Mouse (Mus musculus): Measurements from ENCODE around the gene Eif2s3x.
"Not testable (repeated sequence)": the region's sequence is repeated elsewhere in the genome, so short reads cannot be mapped to it uniquely, and the experiment has no call there.

The Eif2s3x gene

GRCm38 (mm10) chrX:94212597-94213321 is at the start of gene Eif2s3x:
Gene Eif2s3x (minus strand): TSS chrX:94212862.
- peak; percentile 82 for DNase-seq

- DNase-seq = no peak
Measured at GRCm38 (mm10) chrX:94235601-94236000, 22.9 kb upstream of the Eif2s3x start.

- peak; percentile 33 for DNase-seq
Measured at GRCm38 (mm10) chrX:94235190-94235555, 22.5 kb upstream of the Eif2s3x start.

- DNase-seq = peak; percentile 79
Measured at GRCm38 (mm10) chrX:94234532-94235189, 22.0 kb upstream of the Eif2s3x start, which contains the start of gene Klhl15. Gene Klhl15 (plus strand): TSS chrX:94234599.

DNA sequence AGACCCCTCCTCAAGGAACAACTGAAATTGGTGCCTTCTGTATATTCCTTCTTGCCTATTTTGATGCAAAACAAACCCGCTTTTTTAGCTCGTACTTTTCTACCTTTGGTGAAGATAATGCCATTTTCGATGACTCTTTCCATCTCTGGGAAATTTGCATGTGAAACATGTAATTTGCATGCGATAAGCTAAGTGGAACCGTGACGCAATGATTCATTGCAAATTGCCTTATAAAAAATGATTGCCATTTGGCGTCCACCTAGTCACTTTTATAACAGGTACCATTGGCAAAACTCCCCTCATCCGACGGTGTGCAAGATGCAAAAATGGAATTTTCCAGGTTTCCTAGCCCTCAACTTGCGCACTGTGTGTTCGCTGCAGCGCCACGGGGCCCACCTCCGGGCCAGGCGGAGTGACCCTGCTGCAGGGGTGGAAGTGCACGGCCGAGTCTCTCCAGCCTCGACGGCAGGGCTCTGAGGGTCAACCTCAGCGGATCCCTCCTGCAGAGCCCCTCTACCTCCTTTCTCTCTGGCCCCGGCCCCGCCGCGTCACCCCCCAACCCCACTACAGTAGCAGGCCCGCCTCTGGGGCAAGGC is 21.4 kb upstream of the Eif2s3x start:
- no peak for DNase-seq

DNA sequence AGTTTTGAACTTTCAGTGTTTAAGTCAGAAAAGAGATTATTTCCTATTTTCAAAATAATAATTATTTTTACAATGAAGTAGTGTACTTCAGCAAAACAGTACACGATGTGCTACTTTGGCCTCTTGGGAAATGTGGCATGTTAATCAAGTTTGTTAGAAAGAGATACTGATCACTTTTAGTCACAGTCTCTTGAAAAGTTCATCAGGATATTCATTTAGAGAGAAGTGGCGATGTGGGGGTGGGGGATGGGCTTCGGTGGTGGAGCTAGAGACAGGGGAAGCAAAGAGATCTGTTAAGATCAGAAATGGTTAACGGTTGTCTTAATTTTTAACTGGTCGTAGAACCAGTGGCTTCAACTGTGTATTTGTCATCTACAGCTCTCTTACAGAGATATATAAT is 20.8 kb upstream of the Eif2s3x start:
- no peak for DNase-seq

- peak; percentile 16 for DNase-seq
Measured at GRCm38 (mm10) chrX:94213384-94213783, 722 bp upstream of the Eif2s3x start.

DNA sequence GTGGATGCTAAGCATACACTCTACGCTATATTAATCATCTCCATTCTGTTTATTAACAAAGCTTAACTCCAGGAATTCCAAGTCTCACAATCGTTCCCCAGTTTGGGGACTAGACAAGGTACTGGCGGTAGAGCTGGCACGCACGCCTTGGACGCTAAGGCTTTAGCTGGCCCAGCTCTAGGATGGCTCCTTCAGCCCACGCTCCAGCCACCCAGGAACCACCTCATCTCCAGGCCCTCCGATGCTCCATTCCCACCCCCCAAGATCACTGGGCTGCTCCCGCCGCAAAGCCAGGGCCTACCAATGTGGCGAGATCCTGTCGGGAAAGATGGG is 432 bp downstream of the Eif2s3x start:
- no peak for DNase-seq

- no peak for DNase-seq
Measured at GRCm38 (mm10) chrX:94197789-94198188, 14.9 kb downstream of the Eif2s3x start.

DNA sequence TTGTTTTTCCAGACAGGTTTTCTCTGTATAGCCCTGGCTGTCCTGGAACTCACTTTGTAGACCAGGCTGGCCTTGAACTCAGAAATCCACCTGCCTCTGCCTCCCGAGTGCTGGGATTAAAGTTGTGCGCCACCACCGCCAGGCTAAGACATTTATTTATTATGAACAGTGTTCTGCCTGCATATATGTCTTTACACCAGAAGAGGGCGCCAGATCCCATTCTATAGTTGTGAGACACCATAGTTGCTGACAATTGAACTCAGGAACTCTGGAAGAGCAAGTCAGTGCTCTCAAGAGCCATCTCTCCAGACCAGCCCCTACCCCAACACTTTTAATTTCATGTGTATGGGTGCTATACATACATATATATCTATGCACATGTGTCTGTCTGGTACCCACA is 18.8 kb downstream of the Eif2s3x start:
- not testable (repeated sequence) for DNase-seq

DNA sequence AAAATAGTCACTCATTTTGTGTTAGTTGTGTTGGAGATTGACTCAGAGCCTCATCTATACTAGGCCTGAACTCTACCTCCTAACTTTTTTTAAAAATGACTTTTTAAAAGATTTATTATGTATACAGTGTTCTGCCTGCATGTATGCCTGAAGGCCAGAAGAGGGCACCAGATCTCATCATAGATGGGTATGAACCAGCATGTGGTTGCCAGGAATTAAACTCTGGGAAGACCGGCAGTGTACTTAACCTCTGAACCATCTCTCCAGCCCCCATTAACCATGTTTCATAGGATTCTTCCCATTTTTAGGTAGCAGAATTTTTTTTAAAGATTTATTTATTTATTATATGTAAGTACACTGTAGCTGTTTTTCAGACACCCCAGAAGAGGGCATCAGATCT is 27.5 kb downstream of the Eif2s3x start:
- no peak for DNase-seq

- no peak for DNase-seq
Measured at GRCm38 (mm10) chrX:94183814-94184213, 28.8 kb downstream of the Eif2s3x start.

GRCm38 (mm10) chrX:94177715-94178340 is 34.8 kb downstream of the Eif2s3x start:
- peak; percentile 96 for DNase-seq

DNA sequence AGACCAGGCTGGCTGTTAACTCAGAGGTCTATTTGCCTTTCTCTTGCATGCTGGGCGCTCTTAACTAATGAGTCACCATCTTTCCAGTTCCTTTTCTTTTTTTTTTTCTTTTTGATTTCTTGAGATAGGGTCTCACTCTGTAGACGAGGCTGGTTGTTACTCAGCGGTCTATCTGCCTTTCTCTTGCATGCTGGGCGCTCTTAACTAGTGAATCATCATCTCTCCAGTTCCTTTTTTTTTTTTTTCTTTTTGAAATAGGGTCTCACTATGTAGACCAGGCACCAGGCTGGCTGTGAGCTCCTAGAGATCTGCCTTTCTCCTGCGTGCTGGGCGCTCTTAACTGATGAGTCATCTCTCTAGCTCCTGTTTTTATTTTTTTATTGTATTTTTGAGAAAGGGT is 43.3 kb downstream of the Eif2s3x start:
- no peak for DNase-seq

- no peak for DNase-seq
Measured at GRCm38 (mm10) chrX:94152251-94152830, 60.3 kb downstream of the Eif2s3x start.

DNA sequence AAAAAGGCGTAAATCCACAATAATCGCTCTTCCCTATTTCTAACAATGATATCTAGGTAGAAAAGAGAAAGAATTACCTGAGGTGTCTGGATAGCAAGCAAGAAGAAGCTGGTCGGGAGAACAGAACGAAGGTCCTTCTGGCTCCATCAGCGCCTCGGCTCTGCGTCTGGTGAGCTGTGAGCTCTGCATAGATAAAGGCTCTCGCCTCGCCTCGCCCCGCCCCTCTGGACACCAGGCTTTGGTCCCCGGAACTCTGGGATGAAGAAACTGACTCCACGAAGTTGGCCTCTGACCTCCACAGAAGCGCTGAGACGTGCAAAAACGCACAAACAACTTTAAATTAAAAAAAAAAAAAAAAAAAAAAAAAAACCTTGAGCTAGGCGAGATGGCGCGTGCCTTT is 62.2 kb downstream of the Eif2s3x start:
- no peak for DNase-seq

- no peak for DNase-seq
Measured at GRCm38 (mm10) chrX:94142004-94142771, 70.5 kb downstream of the Eif2s3x start.

DNA sequence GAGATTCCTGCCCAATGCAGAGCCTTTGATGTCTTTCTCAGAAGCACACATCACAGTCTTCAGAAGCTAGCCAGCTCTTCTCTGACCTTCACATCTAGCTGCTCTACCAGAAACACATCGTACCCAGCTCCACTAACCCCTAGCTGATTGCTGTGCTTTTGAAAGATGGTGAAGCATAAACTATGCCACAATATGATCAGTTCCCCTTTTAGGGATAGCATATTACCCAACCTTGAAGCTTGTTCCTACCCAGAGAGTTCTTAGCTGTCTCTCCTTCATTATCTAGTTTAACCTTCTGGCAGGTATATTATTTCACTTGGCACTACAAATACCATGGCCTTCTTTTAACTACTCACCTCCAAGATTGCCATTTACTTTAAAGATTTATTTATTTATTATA is 72.6 kb downstream of the Eif2s3x start:
- no peak for DNase-seq
